Mouse (Mus musculus) lung, embryonic 15.5 days (tissue): ENCODE measurements around the gene Igf2bp1. TPM values are rescaled to one million over a fixed set of nuclear protein-coding genes. Genes with fewer than 3 reads are reported as not detected.

Experiments used
- ATAC-seq: fragments of 200-750 bp; cut with Nextera tagmentation; 2 replicates; pipeline ENCODE4 v1.8.0; 2017; ENCODE audit warnings: moderate number of reproducible peaks, borderline replicate concordance; ENCODE audit not compliant: low FRiP score, low TSS enrichment; ENCODE audit errors: extremely low read depth
- H3K27ac ChIP-seq: fragments of 300-500 bp; sonication (generic); 2 replicates; pipeline ENCODE4 v1.5.1; 2015; ENCODE audit warnings: moderate library complexity, mild to moderate bottlenecking, inconsistent platforms
- H3K27me3 ChIP-seq: fragments of 300-500 bp; sonication (generic); 2 replicates; pipeline ENCODE4 v1.6.1; 2015; ENCODE audit warnings: inconsistent platforms
- H3K36me3 ChIP-seq: fragments of 300-500 bp; sonication (generic); 2 replicates; pipeline ENCODE4 v1.6.1; 2015; ENCODE audit warnings: inconsistent platforms
- H3K4me1 ChIP-seq: fragments of 300-500 bp; sonication (generic); 2 replicates; pipeline ENCODE4 v1.6.1; 2015; ENCODE audit warnings: inconsistent platforms
- H3K4me2 ChIP-seq: fragments of 300-500 bp; sonication (generic); 2 replicates; pipeline ENCODE4 v1.6.1; 2015; ENCODE audit warnings: inconsistent platforms, mild to moderate bottlenecking, moderate library complexity
- H3K4me3 ChIP-seq: fragments of 300-500 bp; sonication (generic); 2 replicates; pipeline ENCODE4 v1.5.1; 2015; ENCODE audit warnings: mild to moderate bottlenecking, inconsistent platforms
- H3K9ac ChIP-seq: fragments of 300-500 bp; sonication (generic); 2 replicates; pipeline ENCODE4 v1.6.1; 2015; ENCODE audit warnings: inconsistent platforms
- H3K9me3 ChIP-seq: fragments of 300-500 bp; sonication (generic); 2 replicates; pipeline ENCODE4 v1.6.1; 2016; ENCODE audit warnings: inconsistent platforms
- WGBS: fragments of 180-500 bp; shearing (Covaris S2); methylation state at CpG from one replicate; pipeline ENCODE4 v1.1.7; 2015; 5-methylcytosine and 5-hydroxymethylcytosine counted together
- polyA plus RNA-seq: library from polyadenylated mRNA; unstranded; fragments of >200 nt; fragmentation: Nextera tagmentation; extraction: Ambion mirVana; gene quantifications from 2 replicates; pipeline ENCODE4 v1.2.1, GENCODE M21; 2015

Igf2bp1 gene
- polyA plus RNA-seq = 36.0 and 36.6 TPM in 2 replicates

DNA sequence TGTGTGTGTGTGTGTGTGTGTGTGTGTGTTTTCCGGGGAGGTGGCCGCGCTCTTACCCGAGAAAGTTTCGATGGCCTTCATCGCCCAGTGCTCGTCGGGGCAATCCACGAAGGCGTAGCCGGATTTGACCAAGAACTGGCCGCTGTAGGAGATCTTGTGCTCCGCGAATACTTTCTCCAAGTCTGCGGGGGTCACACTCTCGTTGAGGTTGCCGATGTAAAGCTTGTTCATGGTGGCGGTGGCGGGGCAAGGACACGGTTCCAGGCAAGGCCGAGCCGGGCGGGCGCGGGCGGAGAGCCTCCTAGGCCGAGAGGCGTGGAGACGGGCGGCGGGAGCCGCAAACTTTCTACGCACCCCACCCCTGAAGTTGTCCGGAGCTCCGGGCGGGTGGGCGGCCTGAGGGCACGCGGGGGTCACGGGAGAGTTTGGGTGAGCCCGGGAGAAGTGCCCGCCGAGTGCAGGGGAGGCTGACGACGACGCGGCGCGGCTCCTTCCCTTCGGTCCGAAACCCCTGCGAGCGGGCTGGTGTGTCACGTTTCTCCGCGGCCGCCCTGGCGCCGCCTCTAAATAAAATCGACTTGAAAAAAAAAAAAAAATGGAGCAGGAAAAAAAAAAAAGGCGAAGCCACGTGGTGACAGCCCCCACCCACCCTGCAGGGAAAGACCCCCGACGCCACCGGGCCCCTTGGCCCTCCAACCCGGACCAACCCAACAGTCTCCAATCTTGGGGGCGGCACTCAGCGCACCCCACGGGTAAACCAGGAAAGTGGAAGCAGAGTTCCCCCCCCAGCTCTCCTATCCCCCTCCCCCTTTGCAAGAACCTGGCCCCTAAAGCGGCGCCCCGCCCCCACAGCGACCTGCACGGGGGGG lies at the start of gene Igf2bp1:
TSS of gene Igf2bp1 (minus strand) at position 538 of the 869 bp plus-strand sequence.
- WGBS = under 1% methylated on average over 66 of the region's 74 CpGs
- peak within 1 kb of the TSS; percentile 73 for H3K4me3 ChIP-seq
- ATAC-seq = peak; percentile 63
- H3K36me3 ChIP-seq = no peaks in the 10 kb centered on the region
- H3K4me1 ChIP-seq = peaks cover 51% of the 10 kb centered on the region
- no peaks in the 10 kb centered on the region for H3K9me3 ChIP-seq
- H3K27ac ChIP-seq = peak within 1 kb of the TSS; percentile 93
- H3K9ac ChIP-seq = peak within 1 kb of the TSS; percentile 87
- peak within 1 kb of the TSS; percentile 92 for H3K4me2 ChIP-seq
- peaks cover 6% of the 10 kb centered on the region; the same call in 1 of the 2 replicates for H3K27me3 ChIP-seq

- H3K4me3 ChIP-seq = no peak overlapping the region
- 86% methylated on average over 3 of the region's 3 CpGs for WGBS
- no peak for ATAC-seq
- H3K9ac ChIP-seq = no peak overlapping the region
- H3K27ac ChIP-seq = no peak overlapping the region
- H3K4me2 ChIP-seq = no peak overlapping the region
- no peaks in the 10 kb centered on the region for H3K9me3 ChIP-seq
- H3K36me3 ChIP-seq = peaks cover 84% of the 10 kb centered on the region
- no peaks in the 10 kb centered on the region for H3K27me3 ChIP-seq
- no peaks in the 10 kb centered on the region for H3K4me1 ChIP-seq
These were observed 45.1 kb upstream of the Igf2bp1 start for GRCm38 (mm10) chr11:96050854-96051253.

DNA sequence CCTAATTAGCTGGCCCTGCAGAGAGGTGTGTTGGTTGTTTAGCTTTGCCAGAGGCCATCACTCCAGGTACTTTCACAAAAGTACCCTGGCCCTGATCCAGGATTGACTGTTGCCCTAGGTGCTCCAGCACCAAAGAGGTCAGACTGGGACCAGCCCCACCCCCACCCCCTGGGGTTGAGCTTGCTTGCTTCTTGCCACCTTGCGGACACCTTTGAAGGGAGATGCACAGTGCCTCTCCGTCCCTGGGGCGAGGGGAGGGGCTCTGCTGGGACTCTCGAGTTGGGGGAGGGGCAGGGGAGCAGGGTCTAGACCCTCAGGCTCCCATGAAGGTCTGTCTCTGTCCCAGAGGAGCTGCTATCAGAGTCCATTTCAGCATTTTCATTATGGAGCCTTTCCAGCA lies 44.2 kb upstream of the Igf2bp1 start:
- ATAC-seq = no peak
- Histone ChIP-seq H3K27ac (no peak overlapping the region), H3K4me3 (no peak overlapping the region), H3K4me1 (no peaks in the 10 kb centered on the region), H3K27me3 (no peaks in the 10 kb centered on the region), H3K36me3 (peaks cover 77% of the 10 kb centered on the region), H3K9me3 (no peaks in the 10 kb centered on the region), H3K9ac (no peak overlapping the region), H3K4me2 (no peak overlapping the region)
- WGBS = 69% methylated on average over 4 of the region's 4 CpGs

DNA sequence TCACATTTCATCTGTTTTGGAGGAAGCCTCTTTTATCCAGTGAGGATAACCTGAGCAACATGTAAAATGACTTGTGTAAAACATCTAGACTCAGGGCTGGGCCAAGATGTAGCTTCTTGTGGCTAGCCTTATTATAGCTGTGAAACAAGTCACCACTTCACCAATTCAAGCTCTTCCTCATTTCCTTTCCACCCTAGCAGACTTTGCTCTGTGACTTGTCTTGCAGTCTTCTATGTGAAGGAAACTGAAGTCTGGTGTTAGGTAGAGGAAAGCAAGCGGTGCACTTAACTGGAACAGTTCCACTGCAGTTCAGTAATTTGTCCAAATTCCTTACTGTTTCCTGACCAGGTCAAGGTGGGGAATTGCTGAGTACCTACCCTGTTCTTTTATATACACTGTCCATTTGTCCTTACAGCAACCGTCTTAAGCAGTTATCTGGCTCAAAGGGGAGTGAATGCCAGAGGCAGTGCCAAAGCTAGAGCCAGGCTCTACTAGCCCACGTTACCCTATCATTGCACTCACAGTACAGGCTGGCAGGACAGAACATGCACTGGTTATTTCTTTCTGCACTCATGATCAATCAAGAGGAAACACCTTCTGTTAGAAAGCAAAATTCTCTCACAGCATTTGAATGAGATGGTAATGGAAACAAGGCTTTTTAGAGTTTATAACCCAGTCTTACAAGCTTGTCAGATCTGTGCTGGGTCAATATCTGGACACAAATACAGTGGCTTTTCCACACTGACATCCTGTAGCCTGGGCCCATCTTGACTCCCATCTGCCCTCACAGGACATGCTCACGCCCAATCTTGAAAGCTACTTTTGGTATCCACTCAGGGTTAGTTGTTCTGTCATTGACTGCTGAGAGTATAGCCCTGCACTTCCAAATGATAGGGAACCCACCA lies 42.0 kb upstream of the Igf2bp1 start:
- no peak for ATAC-seq

GRCm38 (mm10) chr11:96046793-96047192 lies 41.1 kb upstream of the Igf2bp1 start:
- H3K27ac ChIP-seq = no peak overlapping the region
- no peaks in the 10 kb centered on the region for H3K27me3 ChIP-seq
- H3K4me3 ChIP-seq = no peak overlapping the region
- WGBS = 87% methylated on average over 2 of the region's 2 CpGs
- no peak overlapping the region for H3K4me2 ChIP-seq
- peaks cover 65% of the 10 kb centered on the region for H3K36me3 ChIP-seq
- no peak overlapping the region for H3K9ac ChIP-seq
- no peak for ATAC-seq
- no peaks in the 10 kb centered on the region for H3K4me1 ChIP-seq
- no peaks in the 10 kb centered on the region for H3K9me3 ChIP-seq

More for the DNA sequence above, 42.0 kb upstream of the Igf2bp1 start:
- Histone ChIP-seq H3K4me2 (no peak overlapping the region), H3K27me3 (no peaks in the 10 kb centered on the region), H3K36me3 (peaks cover 74% of the 10 kb centered on the region), H3K9me3 (no peaks in the 10 kb centered on the region), H3K9ac (no peak overlapping the region), H3K27ac (no peak overlapping the region), H3K4me1 (no peaks in the 10 kb centered on the region), H3K4me3 (no peak overlapping the region)
- 82% methylated on average over 4 of the region's 4 CpGs for WGBS

GRCm38 (mm10) chr11:96046028-96046427 lies 40.3 kb upstream of the Igf2bp1 start:
- no peak overlapping the region for H3K9ac ChIP-seq
- 82% methylated on average over 8 of the region's 8 CpGs for WGBS
- peaks cover 58% of the 10 kb centered on the region for H3K36me3 ChIP-seq
- no peak overlapping the region for H3K27ac ChIP-seq
- H3K4me1 ChIP-seq = no peaks in the 10 kb centered on the region
- ATAC-seq = no peak
- no peaks in the 10 kb centered on the region for H3K9me3 ChIP-seq
- H3K4me3 ChIP-seq = no peak overlapping the region
- no peaks in the 10 kb centered on the region for H3K27me3 ChIP-seq
- no peak overlapping the region for H3K4me2 ChIP-seq

- H3K9me3 ChIP-seq = no peaks in the 10 kb centered on the region
- H3K4me3 ChIP-seq = no peak overlapping the region
- H3K27ac ChIP-seq = no peak overlapping the region
- no peak overlapping the region for H3K4me2 ChIP-seq
- no peak overlapping the region for H3K9ac ChIP-seq
- 86% methylated on average over 11 of the region's 11 CpGs for WGBS
- peaks cover 50% of the 10 kb centered on the region for H3K36me3 ChIP-seq
- no peaks in the 10 kb centered on the region for H3K27me3 ChIP-seq
- ATAC-seq = no peak
- H3K4me1 ChIP-seq = no peaks in the 10 kb centered on the region
These were observed 39.2 kb upstream of the Igf2bp1 start for GRCm38 (mm10) chr11:96044803-96045567.

DNA sequence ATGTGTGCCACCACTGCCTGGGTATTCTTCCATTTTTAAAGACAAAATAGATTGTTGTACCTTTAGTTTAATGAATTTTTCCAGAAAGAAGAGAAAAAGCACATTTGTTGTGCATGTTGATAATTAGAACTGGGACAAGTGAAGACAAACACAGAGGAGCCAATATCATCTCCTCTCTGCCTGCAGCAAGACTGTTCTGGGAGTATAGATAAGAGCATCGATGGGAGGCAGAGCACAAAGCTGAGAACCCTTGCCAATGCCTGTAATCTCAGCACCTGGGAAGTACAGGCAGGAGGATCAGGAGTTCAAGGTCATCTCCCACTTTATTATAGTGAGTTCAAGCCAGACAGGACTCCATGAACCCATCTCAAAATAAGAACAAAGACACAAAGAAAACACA lies 32.8 kb upstream of the Igf2bp1 start:
- H3K9ac ChIP-seq = no peak overlapping the region
- no peaks in the 10 kb centered on the region for H3K27me3 ChIP-seq
- H3K36me3 ChIP-seq = peaks cover 25% of the 10 kb centered on the region; the same call in 1 of the 2 replicates
- no peak overlapping the region for H3K4me2 ChIP-seq
- H3K9me3 ChIP-seq = no peaks in the 10 kb centered on the region
- peaks cover 17% of the 10 kb centered on the region for H3K4me1 ChIP-seq
- no peak overlapping the region for H3K4me3 ChIP-seq
- 86% methylated on average over 1 of the region's 1 CpGs for WGBS
- no peak overlapping the region for H3K27ac ChIP-seq
- no peak for ATAC-seq

DNA sequence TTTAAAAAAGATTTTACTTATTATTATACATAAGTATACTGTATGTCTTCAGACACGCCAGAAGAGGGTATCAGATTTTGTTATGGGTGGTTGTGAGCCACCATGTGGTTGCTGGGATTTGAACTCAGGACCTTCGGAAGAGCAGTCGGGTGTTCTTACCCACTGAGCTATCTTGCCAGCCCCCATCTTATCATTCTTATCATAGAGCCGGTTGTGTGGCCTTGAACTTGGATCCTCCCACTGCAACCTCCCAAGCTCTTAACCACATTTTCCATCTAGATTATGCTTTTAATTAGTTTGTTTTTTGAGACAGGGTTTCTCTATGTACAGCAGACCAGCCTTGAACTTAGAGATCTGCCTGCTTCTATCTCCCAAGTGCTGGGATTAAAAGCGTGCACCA lies 31.8 kb upstream of the Igf2bp1 start:
- Histone ChIP-seq H3K27me3 (no peaks in the 10 kb centered on the region), H3K4me3 (no peak overlapping the region), H3K27ac (no peak overlapping the region), H3K9me3 (no peaks in the 10 kb centered on the region), H3K4me1 (peaks cover 17% of the 10 kb centered on the region), H3K36me3 (peaks cover 17% of the 10 kb centered on the region; the same call in 1 of the 2 replicates), H3K4me2 (no peak overlapping the region), H3K9ac (no peak overlapping the region)
- no peak for ATAC-seq
- WGBS = 84% methylated on average over 5 of the region's 5 CpGs

GRCm38 (mm10) chr11:96035133-96035532 lies 29.4 kb upstream of the Igf2bp1 start:
- Histone ChIP-seq H3K4me2 (peak overlapping the region; percentile 88), H3K27me3 (0 out of 2 replicates have a peak, but pooled peaks cover 1% of the 10 kb centered on the region), H3K9me3 (no peaks in the 10 kb centered on the region), H3K4me1 (peaks cover 17% of the 10 kb centered on the region), H3K27ac (no peak overlapping the region), H3K9ac (peak overlapping the region; percentile 79), H3K4me3 (peak overlapping the region; percentile 87), H3K36me3 (peaks cover 13% of the 10 kb centered on the region; the same call in 1 of the 2 replicates)
- ATAC-seq = no peak
- WGBS = 8% methylated on average over 6 of the region's 6 CpGs

DNA sequence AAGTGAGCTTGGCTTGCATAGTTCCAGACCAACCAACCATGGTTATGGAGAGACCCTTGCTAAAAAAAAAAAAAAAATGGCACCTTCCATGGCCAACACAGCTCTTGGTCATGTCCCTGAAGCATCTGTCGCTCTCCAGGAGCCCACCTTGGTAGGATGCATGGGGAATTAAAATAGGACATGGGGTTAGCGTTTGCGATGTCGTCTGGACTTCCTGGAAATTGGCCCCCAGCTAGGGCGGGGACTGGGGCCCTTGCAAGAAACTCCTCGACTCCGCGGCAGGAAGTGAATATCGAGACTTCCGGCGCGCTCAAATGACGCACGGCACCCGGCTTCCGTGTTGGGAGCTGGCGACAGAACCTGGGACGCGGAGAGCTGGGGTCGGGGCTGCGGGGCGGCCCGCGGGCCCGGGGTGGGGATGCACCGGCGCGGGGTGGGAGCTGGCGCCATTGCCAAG lies 28.9 kb upstream of the Igf2bp1 start, which contains the start of gene Snf8:
TSS of gene Snf8 (plus strand) at position 290 of the 457 bp plus-strand sequence.
- Histone ChIP-seq H3K36me3 (peaks cover 13% of the 10 kb centered on the region; the same call in 1 of the 2 replicates), H3K4me3 (peak within 1 kb of the TSS; percentile 87), H3K9me3 (no peaks in the 10 kb centered on the region), H3K9ac (peak within 1 kb of the TSS; percentile 79), H3K27me3 (0 out of 2 replicates have a peak, but pooled peaks cover 6% of the 10 kb centered on the region), H3K27ac (peak within 1 kb of the TSS; percentile 38; the same call in 1 of the 2 replicates), H3K4me1 (peaks cover 17% of the 10 kb centered on the region), H3K4me2 (peak within 1 kb of the TSS; percentile 88)
- peak; percentile 84 for ATAC-seq
- WGBS = 3% methylated on average over 29 of the region's 29 CpGs
